Mouse (Mus musculus): ENCODE results near the gene Klhdc7b.

The Klhdc7b gene

DNA sequence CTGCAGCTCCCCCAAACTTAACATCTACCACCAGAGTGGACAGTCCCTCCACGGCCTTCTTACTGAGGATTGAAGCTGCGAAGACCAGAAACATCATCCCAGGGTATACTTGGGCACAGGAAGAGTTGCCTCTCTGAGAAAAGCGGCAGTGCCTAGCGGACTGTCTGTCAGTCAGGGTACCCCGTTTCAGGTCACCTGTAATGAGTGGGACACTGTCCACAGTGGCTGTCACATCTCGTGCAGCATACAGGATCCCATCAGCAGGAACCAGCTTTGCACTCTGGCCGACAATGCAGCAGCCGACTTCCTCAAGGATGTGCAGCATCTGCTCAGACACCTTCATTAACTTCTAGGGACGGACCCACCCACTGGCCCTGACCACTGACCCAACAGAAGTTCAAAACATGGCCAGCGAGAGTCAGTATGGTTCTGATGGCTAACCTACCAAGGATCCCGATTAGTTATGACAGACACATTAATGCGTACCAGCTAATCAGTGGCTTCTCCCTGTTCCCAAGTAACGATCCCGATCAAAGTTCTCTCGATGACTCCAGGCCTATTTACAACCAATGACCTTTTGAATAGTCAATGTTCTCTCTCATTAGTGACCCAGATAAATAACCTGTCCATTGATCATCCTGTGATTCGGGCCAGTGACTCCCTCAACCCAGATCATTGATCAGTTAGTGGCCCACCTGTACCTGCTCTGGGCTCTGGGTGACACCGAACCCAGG lies 9.7 kb upstream of the Klhdc7b start:
- no peak for DNase-seq (ENCODE audit: low spot score in 2 of 2)

DNA sequence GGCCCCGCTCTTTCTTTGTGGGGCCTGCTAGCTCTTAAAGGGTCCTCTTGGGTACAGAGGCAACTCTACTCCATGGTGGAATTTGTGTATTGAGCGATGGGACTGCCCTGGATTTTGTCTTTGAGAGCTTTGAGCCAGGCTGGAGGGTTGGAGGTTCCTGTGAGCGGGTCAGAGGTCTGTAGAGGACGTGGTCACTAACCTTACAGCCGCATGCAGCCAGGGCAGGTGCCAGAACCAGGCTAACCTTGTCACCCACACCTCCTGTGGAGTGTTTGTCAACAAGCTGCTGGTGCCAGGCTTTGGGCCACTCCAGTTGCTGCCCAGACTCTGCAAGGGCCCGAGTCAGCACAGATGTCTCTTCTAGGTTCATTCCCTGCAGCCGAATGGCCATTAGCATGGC lies 8.7 kb upstream of the Klhdc7b start:
- DNase-seq (ENCODE audit: low spot score in 2 of 2), result no peak

DNA sequence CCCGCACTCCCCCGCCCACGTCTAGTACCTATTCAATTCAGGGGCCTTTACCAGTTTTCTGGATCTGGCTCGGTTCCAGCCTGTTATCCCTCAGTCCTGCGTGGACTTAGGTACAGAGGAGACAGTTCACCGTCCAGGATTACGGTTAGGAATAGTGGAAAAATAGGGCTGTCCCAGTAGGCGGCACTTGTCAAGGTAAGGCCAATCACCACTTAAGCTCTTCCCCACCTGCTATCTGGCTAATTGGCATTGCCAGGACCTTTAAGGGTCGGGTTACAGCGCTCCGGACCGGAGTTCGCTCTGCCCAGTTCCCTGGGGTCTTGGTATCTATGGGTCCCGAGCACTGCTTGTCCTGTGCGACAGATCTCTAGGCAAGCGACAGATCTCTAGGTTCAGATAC lies 7.8 kb upstream of the Klhdc7b start, which contains the start of gene Tymp:
Tymp (minus strand) TSS at position 83 of the 400 bp plus-strand sequence.
- no peak for DNase-seq (ENCODE audit: low spot score in 2 of 2)

DNA sequence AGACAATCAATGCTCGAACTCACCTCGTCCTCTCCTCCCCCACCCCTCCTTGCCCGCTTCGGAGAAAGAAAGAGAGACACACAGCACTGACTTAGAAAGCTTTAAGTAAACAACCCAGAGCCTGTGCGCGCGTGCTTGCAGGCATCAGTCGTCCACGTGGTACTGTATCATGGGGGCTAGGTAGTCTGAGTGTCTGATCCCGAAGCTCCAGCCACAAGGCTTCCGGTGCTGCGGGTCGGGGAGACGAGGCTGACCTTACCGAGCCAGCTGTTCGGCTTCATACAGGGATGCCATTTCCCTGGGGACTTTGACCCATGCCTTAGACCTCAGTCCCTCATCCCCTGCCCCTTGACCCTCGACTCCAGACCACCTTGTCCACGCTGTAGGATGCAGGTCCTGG lies 7.4 kb upstream of the Klhdc7b start:
- no peak for DNase-seq (ENCODE audit: low spot score in 2 of 2)

DNA sequence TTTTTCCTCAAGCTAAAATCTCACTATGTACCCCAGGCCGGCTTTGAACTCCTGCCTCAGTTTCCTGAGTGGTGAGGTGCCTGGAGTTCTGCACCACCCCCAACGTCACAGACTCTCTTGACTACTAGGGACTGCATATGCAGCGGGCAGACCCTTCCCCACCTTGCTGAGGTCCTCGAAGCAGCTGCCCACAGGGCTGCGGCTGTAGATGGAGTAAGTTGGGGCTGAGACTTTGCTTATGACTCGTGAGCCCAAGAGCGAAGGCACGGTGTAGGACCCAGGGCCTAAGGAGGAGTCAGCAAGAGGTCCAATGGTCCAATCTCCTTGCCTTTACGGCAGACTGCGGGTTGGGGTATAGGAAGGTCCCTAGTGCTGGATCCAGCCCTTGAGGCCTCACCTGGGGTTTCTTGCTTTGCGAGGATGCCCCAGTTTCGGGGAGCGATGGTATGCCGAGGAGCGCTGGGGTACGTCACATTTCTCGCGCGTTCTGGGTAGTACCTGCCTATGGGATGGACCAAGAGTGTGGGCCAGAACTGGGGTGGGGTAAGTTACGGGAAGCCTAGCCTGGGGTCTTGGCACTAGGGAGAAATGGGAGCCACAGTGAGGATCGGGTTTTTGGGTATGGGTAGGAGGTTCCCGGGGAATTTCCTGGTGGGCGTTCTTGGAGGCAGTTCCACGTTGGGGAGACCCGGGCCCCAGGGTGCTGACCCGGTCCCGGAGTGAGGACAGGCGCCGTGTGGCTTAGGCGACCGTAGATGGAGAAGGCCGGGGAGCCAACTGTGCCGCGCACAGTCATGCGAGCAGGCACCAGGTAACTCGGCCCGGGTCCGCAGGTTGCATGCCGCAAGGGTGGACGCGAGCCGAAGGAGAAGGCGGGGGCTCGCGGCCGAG lies 6.5 kb upstream of the Klhdc7b start:
- no peak for DNase-seq (ENCODE audit: low spot score in 2 of 2)

DNA sequence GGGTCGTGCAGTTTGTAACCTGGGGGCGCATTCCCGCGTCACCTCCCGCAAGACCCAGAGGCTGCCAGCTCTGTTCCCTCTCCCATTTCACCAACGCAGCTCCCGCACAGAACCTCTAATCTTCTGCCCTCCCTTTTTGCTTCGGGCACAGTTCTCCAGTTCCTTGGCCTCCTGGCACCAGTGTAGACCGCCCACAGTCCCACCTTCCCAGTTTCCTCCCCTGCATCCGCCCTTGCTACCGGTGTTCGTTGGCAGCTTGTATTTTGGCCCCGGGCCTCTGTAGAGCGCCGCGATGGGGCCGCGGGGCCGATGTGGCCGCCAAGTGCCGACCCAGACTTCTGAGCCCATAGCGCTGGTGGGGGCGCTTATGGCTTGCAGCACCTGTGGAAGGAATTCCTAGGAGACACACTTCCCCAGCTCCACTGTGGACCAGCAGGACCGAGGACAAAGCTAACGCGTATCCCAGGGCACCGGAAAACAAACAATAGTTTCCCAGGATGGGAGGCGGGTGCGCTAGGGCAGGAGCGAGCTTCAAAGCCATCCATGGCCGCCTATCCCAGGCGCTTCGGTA lies 5.8 kb upstream of the Klhdc7b start, which contains the start of gene Odf3b:
Odf3b (minus strand) TSS at position 452 of the 571 bp plus-strand sequence.
- no peak for DNase-seq (ENCODE audit: low spot score in 2 of 2)

DNA sequence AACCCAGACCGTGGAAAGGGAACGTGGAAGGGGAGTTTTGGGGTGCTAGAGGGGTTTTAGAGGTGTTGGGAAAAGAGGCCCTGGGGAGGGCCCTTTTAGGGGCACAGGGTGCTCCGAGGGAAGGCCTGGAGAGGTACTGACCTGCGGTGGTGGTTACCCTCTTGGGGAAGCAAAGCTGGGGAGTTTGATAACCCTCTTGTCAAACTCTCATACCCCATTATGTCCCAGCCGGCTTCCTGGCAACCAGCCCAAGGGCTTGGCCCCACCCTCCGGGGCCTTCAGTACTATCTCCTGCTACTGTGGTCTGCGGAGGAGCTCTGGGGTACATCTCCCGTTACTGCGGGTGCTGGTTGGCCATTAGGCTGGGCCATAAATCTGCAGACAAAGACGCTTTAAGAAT lies 5.3 kb upstream of the Klhdc7b start:
- no peak for DNase-seq (ENCODE audit: low spot score in 2 of 2)

DNA sequence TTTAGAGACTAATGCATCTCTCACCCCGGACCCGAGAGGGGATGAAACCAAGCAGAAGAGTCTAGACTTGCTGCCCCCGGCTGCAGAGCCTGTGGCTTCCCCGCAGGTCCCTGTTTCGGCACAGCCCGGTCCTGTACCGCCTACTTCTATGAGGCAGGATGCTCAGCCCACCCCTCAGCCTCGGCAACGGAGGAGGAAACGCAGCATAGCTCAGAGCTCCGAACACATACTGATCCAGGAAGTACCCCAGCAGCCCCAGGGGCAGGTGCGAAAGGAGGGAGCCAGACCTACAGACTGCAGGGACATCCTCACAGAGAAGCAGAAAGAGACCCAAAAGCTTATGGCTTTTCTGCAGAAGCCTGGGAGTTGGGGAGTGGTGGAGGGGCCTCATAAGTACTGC lies 2.4 kb downstream of the Klhdc7b start:
- no peak for DNase-seq (ENCODE audit: low spot score in 2 of 2)

DNA sequence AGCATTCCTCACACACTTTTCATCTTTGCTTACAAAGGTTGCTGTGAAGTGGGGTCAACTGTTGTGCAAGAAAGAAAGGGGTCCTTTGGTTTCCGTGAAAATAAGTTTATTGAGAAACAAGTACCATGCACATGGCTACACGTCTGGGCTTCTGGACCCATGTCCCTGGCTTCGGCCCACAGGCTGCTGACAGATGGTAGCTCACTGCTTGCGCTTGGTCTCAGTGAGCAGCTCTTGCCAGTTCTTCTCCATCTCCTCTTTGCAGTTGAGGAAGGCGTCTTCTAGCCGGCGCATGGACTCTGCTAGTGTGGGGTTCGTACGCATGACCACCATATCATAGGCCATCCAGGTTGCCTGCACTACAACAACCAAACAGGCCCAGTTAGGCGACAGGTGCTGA lies 5.4 kb downstream of the Klhdc7b start:
- DNase-seq (ENCODE audit: low spot score in 2 of 2), result no peak

DNA sequence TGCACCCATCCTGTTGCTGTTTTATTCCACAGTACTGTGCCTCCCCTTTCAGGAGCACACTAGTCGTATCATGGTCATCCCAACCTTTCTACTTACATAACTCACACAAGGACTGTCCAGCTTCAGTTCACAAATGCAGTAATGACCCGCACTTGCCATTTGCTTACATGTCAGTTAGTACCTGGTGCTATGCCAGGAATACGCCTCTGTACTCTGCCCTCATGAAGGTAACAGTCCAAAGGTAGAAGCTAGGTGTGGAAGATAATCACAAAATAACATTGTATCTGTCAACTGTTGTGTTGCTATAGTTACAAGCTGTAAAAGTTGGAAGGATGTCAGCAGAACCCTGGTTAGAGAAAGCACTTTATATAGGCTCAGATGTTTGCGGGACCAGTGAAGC lies 12.2 kb downstream of the Klhdc7b start:
- DNase-seq (ENCODE audit: low spot score in 2 of 2), result no peak

DNA sequence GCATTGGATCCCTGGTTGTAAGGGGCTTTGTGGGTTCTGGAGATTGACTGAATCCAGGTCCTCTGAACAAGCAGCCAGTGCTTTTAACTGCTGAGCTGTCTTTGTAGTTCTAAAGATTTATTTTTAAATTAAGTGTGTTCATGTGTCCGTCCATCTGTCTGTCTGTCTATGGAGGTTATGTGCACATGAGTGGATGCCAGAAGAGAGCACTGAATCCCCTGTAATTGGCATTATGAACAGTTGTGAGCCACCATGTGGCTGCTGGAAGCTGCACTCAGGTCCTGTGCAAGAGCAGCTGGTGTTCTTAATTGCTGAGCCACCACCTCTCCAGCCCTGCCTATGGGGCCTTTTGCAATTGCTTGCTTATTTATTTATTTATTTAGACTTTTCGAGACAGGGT lies 13.4 kb downstream of the Klhdc7b start:
- no peak for DNase-seq (ENCODE audit: low spot score in 2 of 2)

DNA sequence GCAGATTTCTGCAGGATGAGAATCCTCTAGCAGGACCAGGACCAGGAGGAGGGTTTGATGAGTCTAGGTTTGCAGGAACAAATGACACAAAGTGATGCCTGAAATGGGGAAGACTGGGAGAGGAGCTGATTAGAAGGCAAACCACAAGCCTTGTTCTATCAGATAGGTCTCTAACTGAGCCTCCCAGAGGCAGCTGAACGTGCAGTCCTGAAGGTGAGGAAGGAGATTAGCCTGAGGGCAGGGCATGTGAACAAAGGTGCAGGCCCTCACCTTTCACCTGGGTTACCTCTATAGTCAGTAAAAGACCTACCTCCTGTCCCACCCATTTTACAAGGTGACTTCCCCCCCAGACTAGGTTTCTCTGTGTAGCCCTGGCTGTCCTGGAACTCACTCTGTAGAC lies 15.0 kb downstream of the Klhdc7b start:
- no peak for DNase-seq (ENCODE audit: low spot score in 2 of 2)

DNA sequence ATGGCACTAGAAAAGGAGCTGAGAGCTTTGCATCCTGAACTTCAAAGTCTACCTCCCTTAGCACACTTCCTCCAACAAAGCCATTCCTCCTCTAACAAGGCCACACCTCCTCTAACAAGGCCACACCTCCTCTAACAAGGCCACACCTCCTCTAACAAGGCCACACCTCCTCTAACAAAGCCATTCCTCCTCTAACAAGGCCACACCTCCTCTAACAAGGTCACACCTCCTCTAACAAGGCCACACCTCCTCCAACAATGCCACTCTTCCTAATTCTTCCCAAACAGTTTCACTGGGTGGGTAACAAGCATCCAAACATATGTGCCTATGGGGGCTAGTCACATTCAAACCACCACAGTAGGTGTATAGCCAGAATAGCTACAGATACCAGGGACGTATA lies 17.8 kb downstream of the Klhdc7b start:
- no peak for DNase-seq (ENCODE audit: low spot score in 2 of 2)

DNA sequence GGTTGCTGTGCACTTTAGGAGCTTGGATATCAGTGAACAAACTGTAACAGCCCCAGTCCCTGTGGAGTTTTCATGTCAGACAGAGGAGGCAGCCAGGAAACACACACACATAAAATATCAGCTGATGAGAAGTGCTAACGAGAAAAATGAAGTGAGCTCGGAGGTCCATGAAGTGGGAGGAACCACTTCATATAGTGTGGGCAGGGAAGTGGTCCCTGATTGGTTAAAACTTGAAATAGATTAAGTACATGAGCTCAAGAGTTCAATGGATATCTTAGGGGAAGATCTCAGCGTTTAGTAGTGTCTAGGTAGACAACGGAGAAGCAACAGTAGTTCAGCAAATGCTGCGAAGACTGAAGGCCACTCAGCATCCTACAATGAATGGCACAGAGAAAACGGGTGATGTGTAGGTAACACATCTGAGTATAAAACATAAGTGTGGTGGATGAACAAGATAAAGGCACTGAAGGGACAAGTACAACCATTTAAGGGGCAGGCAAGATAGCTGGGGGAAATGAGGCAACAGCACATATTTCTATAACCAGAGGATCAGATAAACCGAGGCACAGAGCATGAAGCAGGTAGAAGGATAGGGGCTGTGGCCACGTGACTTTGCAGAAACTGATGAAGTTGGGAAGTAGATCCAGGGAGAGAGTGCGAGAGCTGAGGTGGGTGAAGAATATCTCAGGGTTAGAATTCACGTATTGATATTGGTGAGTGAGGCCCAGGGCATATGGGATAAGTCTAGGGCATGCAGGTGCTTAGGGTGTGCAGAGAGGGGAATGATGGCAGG lies 20.3 kb downstream of the Klhdc7b start:
- no peak for DNase-seq (ENCODE audit: low spot score in 2 of 2)

DNA sequence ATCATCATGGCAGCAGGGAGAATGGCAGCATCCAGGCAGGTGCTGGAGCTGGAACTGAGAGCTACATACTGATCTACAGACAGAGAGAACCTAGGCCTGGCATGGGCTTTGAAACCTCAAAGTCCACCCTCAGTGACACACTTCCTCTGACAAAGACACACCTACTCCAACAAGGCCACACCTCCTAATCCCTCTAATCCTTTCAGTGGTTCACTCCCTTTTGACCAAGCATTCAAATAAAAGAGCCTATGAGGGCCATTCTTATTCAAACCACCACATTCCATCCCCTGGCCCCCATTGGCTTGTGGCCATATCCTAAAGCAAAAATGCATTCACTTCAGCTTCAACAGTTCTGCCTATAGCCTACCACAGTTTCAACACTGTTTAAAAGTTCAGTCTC lies 22.0 kb downstream of the Klhdc7b start:
- no peak for DNase-seq (ENCODE audit: low spot score in 2 of 2)

DNA sequence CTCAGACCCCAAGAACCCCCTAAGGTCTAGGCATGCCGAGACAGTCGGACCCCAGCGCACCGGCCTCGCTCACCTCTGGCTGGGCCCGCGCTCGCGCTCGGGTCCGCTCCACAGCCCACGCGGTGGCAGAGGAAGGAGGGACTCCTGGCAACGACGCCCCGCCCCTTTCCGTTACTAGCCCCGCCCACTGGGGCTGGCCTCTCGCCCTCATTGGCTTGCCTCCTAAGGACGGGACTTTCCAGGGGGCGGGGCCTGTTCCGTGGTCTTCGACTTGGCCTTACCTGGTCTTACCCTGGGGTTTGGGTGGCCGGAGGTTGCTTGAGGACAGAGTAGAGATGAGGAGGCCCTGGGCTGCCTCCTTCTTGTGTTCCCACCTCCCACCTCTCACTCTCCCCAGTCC lies 25.4 kb downstream of the Klhdc7b start, which contains the start of gene Syce3:
Syce3 (minus strand) TSS at position 386 of the 400 bp plus-strand sequence.
- no peak for DNase-seq (ENCODE audit: low spot score in 2 of 2)

DNA sequence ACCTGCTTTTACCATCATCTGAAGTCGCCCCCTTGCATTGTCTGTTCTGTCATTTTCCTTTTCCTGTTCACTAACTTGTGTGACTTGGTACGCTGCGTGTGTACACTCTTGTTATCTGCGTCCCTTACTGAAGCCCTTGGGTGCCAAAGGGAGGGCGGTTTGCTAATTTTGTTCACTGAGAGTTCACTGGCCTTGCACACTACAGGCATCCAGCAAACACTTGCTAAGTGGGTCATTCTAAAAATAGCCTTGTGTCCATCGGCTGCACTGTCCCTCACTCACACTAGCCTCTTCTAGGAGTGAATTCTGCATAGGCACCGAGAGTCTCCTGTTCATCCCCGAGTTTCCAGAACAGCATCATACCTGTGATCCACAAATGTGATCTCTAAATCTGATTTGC lies 30.6 kb downstream of the Klhdc7b start:
- no peak for DNase-seq (ENCODE audit: low spot score in 2 of 2)

DNA sequence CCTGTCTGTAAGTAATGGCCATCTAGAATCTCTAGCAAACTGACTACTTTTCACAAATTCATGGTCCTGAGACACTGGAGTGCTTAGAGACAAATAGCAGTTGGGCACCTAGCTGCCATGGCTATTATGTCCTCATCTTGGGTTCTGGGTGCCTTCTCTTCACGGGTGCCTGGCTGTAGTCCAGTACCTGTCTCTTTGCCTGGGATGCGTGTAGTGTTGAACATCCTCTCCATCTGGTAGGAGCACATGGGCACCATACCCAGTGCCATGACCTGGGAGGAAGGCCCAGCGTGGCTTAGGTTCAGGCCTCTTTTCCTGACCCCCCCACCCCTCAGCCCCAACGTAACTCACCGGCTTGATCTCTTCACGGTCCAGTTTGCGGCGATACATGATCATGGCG lies 37.2 kb downstream of the Klhdc7b start:
- no peak for DNase-seq (ENCODE audit: low spot score in 2 of 2)

DNA sequence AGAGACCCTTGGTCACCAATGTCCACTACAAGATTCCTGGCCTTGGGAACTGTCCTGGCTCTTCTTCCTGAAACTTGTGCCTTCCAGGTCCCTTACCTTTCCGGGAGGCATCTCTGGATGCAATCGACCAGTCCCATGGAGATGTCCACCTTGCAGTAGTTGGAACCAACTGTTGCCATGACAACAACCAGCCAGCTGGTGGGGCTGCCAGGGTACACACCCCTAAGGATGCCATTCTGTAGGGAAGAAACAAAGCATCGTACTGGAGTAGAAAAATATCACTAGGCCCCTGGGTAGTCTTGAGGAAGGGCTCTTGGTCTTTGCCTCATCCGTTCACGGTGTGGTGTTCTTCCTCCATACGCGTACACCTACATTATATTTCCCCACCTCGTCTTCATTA lies 39.9 kb downstream of the Klhdc7b start:
- DNase-seq (ENCODE audit: low spot score in 2 of 2), result no peak

DNA sequence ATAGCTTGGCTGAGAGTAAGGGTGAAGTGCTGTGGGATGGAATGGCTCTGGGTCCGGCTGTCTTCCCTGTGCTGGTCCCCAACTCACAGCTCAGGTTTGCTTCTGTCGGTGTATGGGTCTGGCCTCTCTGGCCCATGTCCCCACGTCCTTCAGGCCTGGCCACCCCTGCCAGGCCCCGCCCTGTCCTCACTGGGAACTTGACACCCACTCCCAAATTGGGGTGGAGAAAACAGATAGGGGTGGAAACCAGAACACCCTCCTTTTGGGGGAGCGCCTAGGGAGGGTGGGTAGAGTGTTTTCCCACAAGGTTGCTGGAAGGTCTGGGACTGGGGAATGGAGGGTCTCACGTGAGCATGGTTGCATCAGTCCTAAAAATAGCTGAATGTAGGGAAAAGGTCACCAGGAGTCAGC lies 41.0 kb downstream of the Klhdc7b start, which contains the start of gene Cpt1b:
Cpt1b (minus strand) TSS at position 153 of the 411 bp plus-strand sequence.
- DNase-seq (ENCODE audit: low spot score in 2 of 2), result no peak

DNA sequence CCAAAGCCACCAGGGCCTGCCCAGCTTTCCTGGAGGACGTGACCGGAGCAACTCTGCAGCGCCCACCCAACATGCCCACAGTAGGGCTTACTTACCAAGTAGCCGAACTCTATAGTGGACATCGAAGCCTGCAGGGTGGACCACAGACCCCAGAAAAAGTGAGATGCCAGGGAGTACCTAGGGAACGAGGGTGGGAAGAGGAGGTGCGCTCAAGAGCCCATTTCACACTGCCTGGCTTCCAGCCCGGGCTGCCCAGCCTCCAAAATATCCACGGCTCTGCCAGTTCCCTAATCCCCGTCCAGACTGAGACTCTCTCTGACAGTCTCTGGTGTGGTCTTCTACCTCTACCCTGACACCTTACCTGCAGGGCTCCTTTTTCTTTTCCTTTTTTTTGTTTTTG lies 42.0 kb downstream of the Klhdc7b start:
- no peak for DNase-seq (ENCODE audit: low spot score in 2 of 2)
